Mouse (Mus musculus) heart, embryonic 14.5 days (tissue): ENCODE measurements at regions not wholly inside any gene's neighbourhood (a gene's known extent, or its start where the extent isn't known, plus 50 kb on each side); places are given as distances from the start of the nearest gene placed in this dataset.

ENCODE experiments used
- ATAC-seq: fragments of 200-750 bp; cut with Nextera tagmentation; 2 replicates; pipeline ENCODE4 v1.8.0; 2017; ENCODE audit warnings: low read depth, moderate TSS enrichment; ENCODE audit not compliant: insufficient number of reproducible peaks, insufficient read depth, low FRiP score
- H3K27ac ChIP-seq, 2 experiments: fragments of 200-500 bp in 1 of 2; fragments of 300-500 bp in 1 of 2; sonication (generic) in 1 of 2; replicated peaks in 1 of 2; 2 replicates each; pipeline ENCODE4 v1.5.1; 2012 to 2014; ENCODE audit warnings: low read depth in 2 of 2, low read length in 2 of 2, control low read depth in 1 of 2, mild to moderate bottlenecking in 1 of 2, mixed read lengths in 1 of 2; ENCODE audit not compliant: control insufficient read depth in 1 of 2, insufficient read depth in 1 of 2
- H3K27me3 ChIP-seq: fragments of 300-500 bp; sonication (generic); 2 replicates; pipeline ENCODE4 v1.6.1; 2014; ENCODE audit warnings: mild to moderate bottlenecking, low read length, control low read depth; ENCODE audit not compliant: control insufficient read depth, insufficient read depth
- H3K36me3 ChIP-seq: fragments of 300-500 bp; sonication (generic); 2 replicates; pipeline ENCODE4 v1.6.1; 2014; ENCODE audit warnings: mild to moderate bottlenecking, control low read depth, low read length, mixed read lengths; ENCODE audit not compliant: control insufficient read depth, insufficient read depth
- H3K4me1 ChIP-seq, 2 experiments: fragments of 200-500 bp in 1 of 2; fragments of 300-500 bp in 1 of 2; sonication (generic) in 1 of 2; 2 replicates each; pipeline ENCODE4 v1.6.1; 2012 to 2014; ENCODE audit warnings: low read length in 2 of 2, control low read depth in 1 of 2, mixed read lengths in 1 of 2; ENCODE audit not compliant: control insufficient read depth in 2 of 2, insufficient read depth in 2 of 2
- H3K4me2 ChIP-seq: fragments of 300-500 bp; sonication (generic); 2 replicates; pipeline ENCODE4 v1.6.1; 2014; ENCODE audit warnings: mild to moderate bottlenecking, low read length
- H3K4me3 ChIP-seq, 2 experiments: fragments of 200-500 bp in 1 of 2; fragments of 300-500 bp in 1 of 2; sonication (generic) in 1 of 2; 2 replicates each; pipeline ENCODE4 v1.5.1; 2012 to 2014; ENCODE audit warnings: low read length in 2 of 2, mild to moderate bottlenecking in 2 of 2, control low read depth in 1 of 2, low read depth in 1 of 2, moderate library complexity in 1 of 2; ENCODE audit not compliant: control insufficient read depth in 1 of 2, insufficient read depth in 1 of 2
- H3K9ac ChIP-seq: fragments of 300-500 bp; sonication (generic); 2 replicates; pipeline ENCODE4 v1.6.1; 2014; ENCODE audit warnings: mild to moderate bottlenecking, low read length
- H3K9me3 ChIP-seq: fragments of 300-500 bp; sonication (generic); 2 replicates; pipeline ENCODE4 v1.6.1; 2016; ENCODE audit warnings: low read length, control low read depth; ENCODE audit not compliant: control insufficient read depth
- WGBS: fragments of 180-500 bp; shearing (Covaris S2); extraction: QIAGEN DNeasy Blood & Tissue Kit; methylation state at CpG from one replicate; pipeline ENCODE4 v1.1.7; 2014; 5-methylcytosine and 5-hydroxymethylcytosine counted together

GRCm38 (mm10) chr2:133371490-133372215 is 180.3 kb upstream of the Bmp2 start:
- H3K9me3 ChIP-seq, result no peaks in the 10 kb centered on the region
- no peak overlapping the region for H3K4me2 ChIP-seq
- no peaks in the 10 kb centered on the region for H3K27me3 ChIP-seq
- H3K4me3 ChIP-seq, result no peak overlapping the region
- H3K4me1 ChIP-seq, result peaks cover 10 to 17% of the 10 kb centered on the region in 2 experiments
- WGBS, result 81% methylated on average over 12 of the region's 12 CpGs
- no peak overlapping the region for H3K27ac ChIP-seq
- H3K36me3 ChIP-seq, result no peaks in the 10 kb centered on the region
- no peak for ATAC-seq
- H3K9ac ChIP-seq, result no peak overlapping the region

GRCm38 (mm10) chr2:133373543-133373942 is 178.4 kb upstream of the Bmp2 start:
- ATAC-seq, result no peak
- Histone ChIP-seq H3K4me3 (no peak overlapping the region), H3K9me3 (no peaks in the 10 kb centered on the region), H3K36me3 (no peaks in the 10 kb centered on the region), H3K27me3 (no peaks in the 10 kb centered on the region), H3K4me1 (peaks cover 8 to 17% of the 10 kb centered on the region in 2 experiments), H3K4me2 (no peak overlapping the region), H3K27ac (0 out of 4 replicates have a peak overlapping the region, but pooled peaks of 1 of the 2 experiments have one; percentile 27), H3K9ac (no peak overlapping the region)
- WGBS, result 10% methylated on average over 4 of the region's 4 CpGs

GRCm38 (mm10) chr2:133381054-133381453 is 170.9 kb upstream of the Bmp2 start:
- Histone ChIP-seq H3K36me3 (no peaks in the 10 kb centered on the region), H3K9me3 (no peaks in the 10 kb centered on the region), H3K9ac (no peak overlapping the region), H3K4me3 (no peak overlapping the region), H3K4me1 (no peaks in the 10 kb centered on the region), H3K4me2 (no peak overlapping the region), H3K27ac (no peak overlapping the region), H3K27me3 (no peaks in the 10 kb centered on the region)
- 63% methylated on average over 3 of the region's 3 CpGs for WGBS
- no peak for ATAC-seq

GRCm38 (mm10) chr2:133383135-133383920 is 168.6 kb upstream of the Bmp2 start:
- H3K27me3 ChIP-seq, result no peaks in the 10 kb centered on the region
- ATAC-seq, result no peak
- H3K9ac ChIP-seq, result no peak overlapping the region
- no peak overlapping the region for H3K4me2 ChIP-seq
- H3K27ac ChIP-seq, result no peak overlapping the region
- no peaks in the 10 kb centered on the region for H3K4me1 ChIP-seq
- H3K4me3 ChIP-seq, result no peak overlapping the region
- WGBS, result 89% methylated on average over 3 of the region's 3 CpGs
- no peaks in the 10 kb centered on the region for H3K36me3 ChIP-seq
- no peaks in the 10 kb centered on the region for H3K9me3 ChIP-seq

- no peak overlapping the region for H3K4me3 ChIP-seq
- no peak overlapping the region for H3K27ac ChIP-seq
- no peaks in the 10 kb centered on the region for H3K4me1 ChIP-seq
- no peaks in the 10 kb centered on the region for H3K36me3 ChIP-seq
- H3K27me3 ChIP-seq, result no peaks in the 10 kb centered on the region
- H3K4me2 ChIP-seq, result no peak overlapping the region
- no peak for ATAC-seq
- H3K9ac ChIP-seq, result no peak overlapping the region
- 77% methylated on average over 2 of the region's 2 CpGs for WGBS
- no peaks in the 10 kb centered on the region for H3K9me3 ChIP-seq
Measured at GRCm38 (mm10) chr2:133385297-133385696, 166.7 kb upstream of the Bmp2 start.

- no peak overlapping the region for H3K4me3 ChIP-seq
- no peak overlapping the region for H3K27ac ChIP-seq
- no peaks in the 10 kb centered on the region for H3K27me3 ChIP-seq
- ATAC-seq, result no peak
- no peak overlapping the region for H3K9ac ChIP-seq
- no peaks in the 10 kb centered on the region for H3K4me1 ChIP-seq
- no peaks in the 10 kb centered on the region for H3K36me3 ChIP-seq
- no peaks in the 10 kb centered on the region for H3K9me3 ChIP-seq
- H3K4me2 ChIP-seq, result no peak overlapping the region
- 85% methylated on average over 3 of the region's 3 CpGs for WGBS
Measured at GRCm38 (mm10) chr2:133387349-133387748, 164.6 kb upstream of the Bmp2 start.

- no peaks in the 10 kb centered on the region for H3K4me1 ChIP-seq
- no peaks in the 10 kb centered on the region for H3K27me3 ChIP-seq
- H3K27ac ChIP-seq, result no peak overlapping the region
- H3K4me3 ChIP-seq, result no peak overlapping the region
- no peaks in the 10 kb centered on the region for H3K9me3 ChIP-seq
- 80% methylated on average over 9 of the region's 9 CpGs for WGBS
- H3K36me3 ChIP-seq, result no peaks in the 10 kb centered on the region
- no peak overlapping the region for H3K4me2 ChIP-seq
- H3K9ac ChIP-seq, result no peak overlapping the region
- ATAC-seq, result no peak
Measured at GRCm38 (mm10) chr2:133392298-133392697, 159.7 kb upstream of the Bmp2 start.
